Mouse (Mus musculus): Measurements from ENCODE around the gene Spata46. TPM values are rescaled to one million over a fixed set of nuclear protein-coding genes. Genes with fewer than 3 reads are reported as not detected.

The Spata46 gene
- total and polyA plus RNA-seq, 3 experiments = 0.13 TPM; not detected in 2

DNA sequence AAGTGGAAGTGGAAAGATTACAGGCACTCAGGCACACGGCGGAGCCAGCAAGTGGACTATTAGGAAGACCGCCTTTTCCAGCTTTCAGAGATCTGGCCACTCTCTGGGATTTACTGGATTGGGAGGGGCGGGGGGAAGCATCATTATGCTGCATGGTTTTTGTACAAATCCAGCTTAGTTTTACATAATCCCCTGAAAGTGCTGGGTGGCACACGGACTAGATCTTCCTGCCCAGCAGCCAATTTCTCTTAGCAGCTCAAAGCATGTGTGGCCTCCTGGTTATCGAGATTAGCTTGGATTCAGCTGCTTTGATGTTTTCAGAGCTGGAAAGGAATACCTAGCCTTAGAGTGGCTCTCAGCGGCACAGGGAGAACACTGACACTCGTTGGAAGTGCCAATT, 34.5 kb downstream of the Spata46 start:
- H3K4me3 ChIP-seq (ENCODE audit: control insufficient read depth in 1 of 2, insufficient read depth in 1 of 2, low read depth in 2 of 2, low read length in 2 of 2) = no peak overlapping the region
- TF ChIP-seq SIN3A (IDR thresholded peaks at IDR 0.05; ENCODE audit: low read length) = no peak
- no peak for TF ChIP-seq ELF1 (IDR thresholded peaks at IDR 0.05; ENCODE audit: low read depth, low read length)
- TF ChIP-seq JUND (IDR thresholded peaks at IDR 0.05; ENCODE audit: low read depth, low read length) = no peak
- no peak for TF ChIP-seq MYC (IDR thresholded peaks at IDR 0.05; ENCODE audit: low read depth, low read length)
- TF ChIP-seq BHLHE40 (IDR thresholded peaks at IDR 0.05; ENCODE audit: borderline replicate concordance, low read depth, low read length) = no peak
- no peak for TF ChIP-seq EP300 (IDR thresholded peaks at IDR 0.05; ENCODE audit: low read depth in 1 of 2, low read length in 2 of 2)
- TF ChIP-seq ZC3H11A (IDR thresholded peaks at IDR 0.05; ENCODE audit: low read depth, low read length) = no peak

DNA sequence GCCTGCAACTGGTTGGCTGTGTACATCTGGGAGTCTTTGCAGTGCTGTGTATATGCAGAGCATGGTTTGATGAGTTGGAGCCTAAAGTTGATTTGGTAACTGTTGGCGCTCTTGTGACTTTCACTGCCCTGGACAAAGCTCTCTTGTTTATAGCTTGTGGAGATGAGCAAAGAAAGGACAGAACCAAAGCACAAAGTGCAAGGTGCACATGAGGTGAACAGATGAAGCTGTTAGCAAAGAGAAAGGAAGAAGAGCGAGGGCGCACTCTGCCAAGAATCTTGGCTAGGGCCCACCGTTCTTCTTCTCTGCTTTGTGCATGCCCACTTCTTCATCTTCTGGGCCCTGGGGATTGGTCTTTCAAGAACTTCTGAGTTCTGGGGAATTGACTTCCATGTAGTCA, 35.3 kb downstream of the Spata46 start:
- no peaks in the 10 kb centered on the region for H3K36me3 ChIP-seq (ENCODE audit: control insufficient read depth in 1 of 2, insufficient read depth in 2 of 2, low read length in 2 of 2)
- no peaks in the 10 kb centered on the region for H3K9me3 ChIP-seq (replicated peaks; ENCODE audit: insufficient read depth, low read length)
- no peaks in the 10 kb centered on the region for H3K4me1 ChIP-seq (ENCODE audit: control insufficient read depth in 1 of 2, insufficient read depth in 2 of 2, low read length in 2 of 2)
- DNase-seq (ENCODE audit: low read depth, low spot score) = no peak
- no peaks in the 10 kb centered on the region for H3K79me2 ChIP-seq (ENCODE audit: control insufficient read depth, insufficient read depth, low read length, poor library complexity)
- no peak overlapping the region for H3K27ac ChIP-seq (ENCODE audit: control insufficient read depth, low read depth, low read length)
- no peak overlapping the region for H3K4me3 ChIP-seq (ENCODE audit: control insufficient read depth in 1 of 2, insufficient read depth in 1 of 2, low read depth in 2 of 2, low read length in 2 of 2)
- no peak overlapping the region for H3K9ac ChIP-seq (ENCODE audit: control insufficient read depth, low read depth, low read length, poor library complexity, severe bottlenecking)
- H3K27me3 ChIP-seq (ENCODE audit: control insufficient read depth in 1 of 2, insufficient read depth in 2 of 2, low read length in 2 of 2) = no peaks in the 10 kb centered on the region
- TF ChIP-seq E2F4 (IDR thresholded peaks at IDR 0.05; ENCODE audit: borderline replicate concordance, low read depth, low read length) (no peak), GATA1 (IDR thresholded peaks at IDR 0.05; ENCODE audit: low read depth, low read length) (no peak), UBTF (IDR thresholded peaks at IDR 0.05; ENCODE audit: borderline replicate concordance, insufficient read depth, low read depth, low read length) (no peak), EP300 (IDR thresholded peaks at IDR 0.05; ENCODE audit: low read depth in 1 of 2, low read length in 2 of 2) (no peak), ELF1 (IDR thresholded peaks at IDR 0.05; ENCODE audit: low read depth, low read length) (no peak)

More for the DNA sequence above, 34.5 kb downstream of the Spata46 start:
- H3K9me3 ChIP-seq (replicated peaks; ENCODE audit: insufficient read depth, low read length) = no peaks in the 10 kb centered on the region
- no peaks in the 10 kb centered on the region for H3K4me1 ChIP-seq (ENCODE audit: control insufficient read depth in 1 of 2, insufficient read depth in 2 of 2, low read length in 2 of 2)
- no peaks in the 10 kb centered on the region for H3K36me3 ChIP-seq (ENCODE audit: control insufficient read depth in 1 of 2, insufficient read depth in 2 of 2, low read length in 2 of 2)
- H3K9ac ChIP-seq (ENCODE audit: control insufficient read depth, low read depth, low read length, poor library complexity, severe bottlenecking) = no peak overlapping the region
- no peak overlapping the region for H3K27ac ChIP-seq (ENCODE audit: control insufficient read depth, low read depth, low read length)
- no peak for DNase-seq (ENCODE audit: low read depth, low spot score)
- H3K27me3 ChIP-seq (ENCODE audit: control insufficient read depth in 1 of 2, insufficient read depth in 2 of 2, low read length in 2 of 2) = no peaks in the 10 kb centered on the region
- no peaks in the 10 kb centered on the region for H3K79me2 ChIP-seq (ENCODE audit: control insufficient read depth, insufficient read depth, low read length, poor library complexity)

DNA sequence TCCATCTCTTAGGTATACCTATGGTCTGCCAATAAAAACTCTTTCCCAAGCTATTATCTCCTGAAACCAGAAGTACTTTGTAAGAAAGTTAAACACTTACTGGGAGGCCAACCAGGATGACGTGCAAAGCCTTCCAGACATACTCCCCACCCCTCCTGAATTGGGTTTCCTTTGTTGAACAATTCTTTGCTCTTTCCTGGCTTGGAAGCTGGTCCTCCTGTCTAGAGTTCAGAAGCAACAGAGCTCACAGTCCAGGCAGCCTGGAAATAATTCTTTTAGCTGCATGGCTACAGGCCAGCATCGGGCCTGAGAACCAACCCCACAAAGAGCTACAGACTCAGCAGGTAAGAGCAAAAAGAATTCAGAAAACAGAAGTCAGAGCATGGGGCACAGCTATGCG, 37.7 kb downstream of the Spata46 start:
- H3K27ac ChIP-seq (ENCODE audit: control insufficient read depth, low read depth, low read length) = no peak overlapping the region
- H3K4me3 ChIP-seq (ENCODE audit: control insufficient read depth in 1 of 2, insufficient read depth in 1 of 2, low read depth in 2 of 2, low read length in 2 of 2) = no peak overlapping the region
- H3K9me3 ChIP-seq (replicated peaks; ENCODE audit: insufficient read depth, low read length) = no peaks in the 10 kb centered on the region
- H3K4me1 ChIP-seq (ENCODE audit: control insufficient read depth in 1 of 2, insufficient read depth in 2 of 2, low read length in 2 of 2) = no peaks in the 10 kb centered on the region
- no peak for DNase-seq (ENCODE audit: low read depth, low spot score)
- H3K27me3 ChIP-seq (ENCODE audit: control insufficient read depth in 1 of 2, insufficient read depth in 2 of 2, low read length in 2 of 2) = no peaks in the 10 kb centered on the region
- H3K79me2 ChIP-seq (ENCODE audit: control insufficient read depth, insufficient read depth, low read length, poor library complexity) = no peaks in the 10 kb centered on the region
- H3K36me3 ChIP-seq (ENCODE audit: control insufficient read depth in 1 of 2, insufficient read depth in 2 of 2, low read length in 2 of 2) = no peaks in the 10 kb centered on the region
- no peak overlapping the region for H3K9ac ChIP-seq (ENCODE audit: control insufficient read depth, low read depth, low read length, poor library complexity, severe bottlenecking)
- no peak for TF ChIP-seq CHD2 (IDR thresholded peaks at IDR 0.05; ENCODE audit: low read length)

Measured in MEL (cell line).